Mouse (Mus musculus) hindbrain, postnatal 0 days (tissue): ENCODE results near the gene Btbd9. TPM values are rescaled to one million over a fixed set of nuclear protein-coding genes. Genes with fewer than 3 reads are reported as not detected.

Experiments used
- ATAC-seq: fragments of 200-750 bp; cut with Nextera tagmentation; 2 replicates; pipeline ENCODE4 v1.8.0; 2017; ENCODE audit warnings: mild to moderate bottlenecking, moderate TSS enrichment, moderate library complexity
- DNase-seq: peaks from one replicate; pipeline ENCODE4 v3.0.0-alpha.2; 2015; ENCODE audit warnings: low spot score
- H3K27ac ChIP-seq: fragments of 300-500 bp; sonication (generic); 2 replicates; pipeline ENCODE4 v1.5.1; 2014; ENCODE audit warnings: mild to moderate bottlenecking
- H3K27me3 ChIP-seq: fragments of 300-500 bp; sonication (generic); 2 replicates; pipeline ENCODE4 v1.6.1; 2014; ENCODE audit warnings: low read length, mixed read lengths; ENCODE audit not compliant: insufficient read depth
- H3K36me3 ChIP-seq: fragments of 300-500 bp; sonication (generic); 2 replicates; pipeline ENCODE4 v1.6.1; 2014; ENCODE audit warnings: low read length, mixed read lengths; ENCODE audit not compliant: insufficient read depth
- H3K4me1 ChIP-seq: fragments of 300-500 bp; sonication (generic); 2 replicates; pipeline ENCODE4 v1.6.1; 2014; ENCODE audit warnings: antibody characterized with exemption, low read length, mixed read lengths; ENCODE audit not compliant: insufficient read depth
- H3K4me2 ChIP-seq: fragments of 300-500 bp; sonication (generic); 2 replicates; pipeline ENCODE4 v1.6.1; 2014; ENCODE audit warnings: low read depth, mild to moderate bottlenecking, low read length, moderate library complexity, mixed read lengths
- H3K4me3 ChIP-seq: fragments of 300-500 bp; sonication (generic); 2 replicates; pipeline ENCODE4 v1.5.1; 2014; ENCODE audit warnings: low read length
- H3K9ac ChIP-seq: fragments of 300-500 bp; sonication (generic); replicated peaks from 2 replicates; pipeline ENCODE4 v1.6.1; 2014; ENCODE audit warnings: mild to moderate bottlenecking, low read length, moderate library complexity, mixed read lengths
- H3K9me3 ChIP-seq: fragments of 300-500 bp; sonication (generic); 2 replicates; pipeline ENCODE4 v1.6.1; 2016; ENCODE audit warnings: low read length, mixed read lengths
- CTCF ChIP-seq: IDR thresholded peaks from 2 replicates; pipeline ENCODE4 v1.5.1; 2016; ENCODE audit warnings: antibody characterized with exemption, control low read depth, low read depth
- WGBS: fragments of 180-500 bp; shearing (Covaris S2); extraction: QIAGEN DNeasy Blood & Tissue Kit; methylation state at CpG from one replicate; pipeline ENCODE4 v1.1.7; 2014; 5-methylcytosine and 5-hydroxymethylcytosine counted together
- polyA plus RNA-seq: library from polyadenylated mRNA; unstranded; fragments of >200 nt; fragmentation: Nextera tagmentation; extraction: Ambion mirVana; gene quantifications from 2 replicates; pipeline ENCODE4 v1.2.1, GENCODE M21; 2015
- total RNA-seq: library from RNA; depleted of rRNA; stranded (reverse); fragments of >200 nt; gene quantifications from 2 replicates; pipeline ENCODE4 v1.2.3, GENCODE M21; 2014

Gene Btbd9
- total and polyA plus RNA-seq, 2 experiments from 2014 or later = 67.7 to 122 TPM

DNA sequence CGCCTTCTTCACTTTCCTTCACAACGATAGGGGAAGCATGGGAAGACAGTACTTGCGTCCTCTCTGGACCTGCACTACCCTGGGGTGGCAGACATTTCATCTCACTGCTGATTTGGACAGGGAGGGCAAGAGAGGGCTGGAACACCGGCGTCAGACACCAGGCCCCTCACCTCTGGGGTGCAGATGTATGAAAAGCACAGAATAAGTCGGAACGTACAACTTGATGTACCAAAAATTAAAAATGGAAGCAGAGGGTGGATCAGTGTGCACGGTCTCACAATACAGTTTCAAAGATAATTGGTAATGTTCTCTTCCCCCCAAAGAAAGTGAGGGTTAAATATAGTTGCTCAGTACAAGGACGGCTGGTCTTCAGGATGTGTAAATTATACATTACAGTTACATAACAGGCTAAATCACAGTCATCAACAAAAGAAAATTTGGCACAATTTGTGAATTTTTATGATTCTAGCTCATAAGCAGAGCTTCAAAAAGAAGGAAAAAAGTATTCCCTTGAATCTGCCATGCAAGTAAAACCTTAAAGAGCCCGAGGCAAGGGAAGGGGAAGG, 106.7 kb downstream of the Btbd9 start:
- ATAC-seq = no peak
- Histone ChIP-seq H3K4me3 (no peak overlapping the region), H3K9ac (no peak overlapping the region), H3K36me3 (no peaks in the 10 kb centered on the region), H3K4me2 (no peak overlapping the region), H3K9me3 (no peaks in the 10 kb centered on the region), H3K27me3 (no peaks in the 10 kb centered on the region), H3K4me1 (peaks cover 19% of the 10 kb centered on the region), H3K27ac (no peak overlapping the region)
- no peak for DNase-seq
- 80% methylated on average over 10 of the region's 10 CpGs for WGBS
- TF ChIP-seq CTCF = no peak

DNA sequence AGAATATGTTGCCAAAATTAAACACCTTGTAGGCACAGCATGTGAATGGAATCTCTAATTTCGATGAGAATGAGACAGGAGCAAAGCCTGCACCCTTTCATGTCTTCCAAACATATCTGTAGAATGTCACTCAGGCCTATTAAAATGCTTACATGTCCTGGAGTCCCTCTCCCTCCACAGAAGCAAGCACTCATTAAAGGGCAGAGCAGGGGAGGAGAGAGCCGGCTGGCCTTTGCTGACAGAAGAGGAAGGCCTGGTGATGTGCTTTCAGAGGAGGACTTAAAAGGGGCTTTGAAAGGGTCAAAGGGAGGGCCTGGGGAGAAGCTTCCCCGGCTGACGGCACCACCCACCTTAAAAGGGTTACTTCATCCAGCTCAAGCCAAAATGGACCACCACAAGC, 107.9 kb downstream of the Btbd9 start:
- no peak for TF ChIP-seq CTCF
- no peak for DNase-seq

DNA sequence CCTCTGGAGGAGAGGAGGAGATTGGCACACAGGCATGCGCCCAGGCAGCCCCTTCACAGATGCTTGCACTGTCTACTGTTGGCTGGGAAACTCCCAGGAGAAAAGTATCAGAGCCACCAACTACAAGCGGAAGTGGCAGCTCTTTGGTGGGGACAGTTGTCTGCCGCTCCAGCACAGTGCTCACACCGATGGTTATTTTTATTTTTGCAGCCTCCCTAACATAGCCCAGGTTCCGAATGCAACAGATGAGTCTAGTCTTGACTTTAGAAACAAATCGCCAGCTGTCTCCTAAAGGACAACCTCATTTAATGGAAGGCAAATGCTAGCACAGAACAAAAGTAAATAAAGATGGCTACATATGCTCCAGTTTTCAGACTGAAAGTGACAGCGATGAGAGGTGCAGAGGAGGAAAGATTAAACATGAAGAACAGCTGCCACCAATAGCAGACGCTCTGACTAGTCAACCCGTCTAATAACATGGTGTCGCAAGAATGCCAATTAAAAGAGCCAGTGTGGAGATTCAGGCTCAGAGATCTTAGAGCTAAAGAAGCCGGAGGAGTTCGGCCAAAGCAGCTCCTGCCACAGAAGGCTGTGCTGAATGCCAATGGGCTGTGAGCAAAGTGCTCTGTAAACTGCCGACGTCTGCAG, 108.6 kb downstream of the Btbd9 start:
- H3K27me3 ChIP-seq = no peaks in the 10 kb centered on the region
- H3K27ac ChIP-seq = peak overlapping the region; percentile 66; the same call in 1 of the 2 replicates
- peak overlapping the region; percentile 37 for H3K4me2 ChIP-seq
- TF ChIP-seq CTCF = no peak
- DNase-seq = peak; percentile 71
- H3K36me3 ChIP-seq = no peaks in the 10 kb centered on the region
- H3K4me1 ChIP-seq = peaks cover 19% of the 10 kb centered on the region
- H3K4me3 ChIP-seq = no peak overlapping the region
- H3K9ac ChIP-seq = no peak overlapping the region
- 24% methylated on average over 14 of the region's 14 CpGs for WGBS
- ATAC-seq = peak; percentile 45; the same call in 1 of the 2 replicates
- no peaks in the 10 kb centered on the region for H3K9me3 ChIP-seq

More for the DNA sequence above, 107.9 kb downstream of the Btbd9 start:
- H3K27me3 ChIP-seq = no peaks in the 10 kb centered on the region
- H3K9ac ChIP-seq = no peak overlapping the region
- no peak overlapping the region for H3K4me3 ChIP-seq
- H3K9me3 ChIP-seq = no peaks in the 10 kb centered on the region
- no peaks in the 10 kb centered on the region for H3K36me3 ChIP-seq
- peak overlapping the region; percentile 23 for H3K27ac ChIP-seq
- WGBS = 14% methylated on average over 4 of the region's 4 CpGs
- no peak overlapping the region for H3K4me2 ChIP-seq
- H3K4me1 ChIP-seq = peaks cover 19% of the 10 kb centered on the region
- no peak for ATAC-seq

DNA sequence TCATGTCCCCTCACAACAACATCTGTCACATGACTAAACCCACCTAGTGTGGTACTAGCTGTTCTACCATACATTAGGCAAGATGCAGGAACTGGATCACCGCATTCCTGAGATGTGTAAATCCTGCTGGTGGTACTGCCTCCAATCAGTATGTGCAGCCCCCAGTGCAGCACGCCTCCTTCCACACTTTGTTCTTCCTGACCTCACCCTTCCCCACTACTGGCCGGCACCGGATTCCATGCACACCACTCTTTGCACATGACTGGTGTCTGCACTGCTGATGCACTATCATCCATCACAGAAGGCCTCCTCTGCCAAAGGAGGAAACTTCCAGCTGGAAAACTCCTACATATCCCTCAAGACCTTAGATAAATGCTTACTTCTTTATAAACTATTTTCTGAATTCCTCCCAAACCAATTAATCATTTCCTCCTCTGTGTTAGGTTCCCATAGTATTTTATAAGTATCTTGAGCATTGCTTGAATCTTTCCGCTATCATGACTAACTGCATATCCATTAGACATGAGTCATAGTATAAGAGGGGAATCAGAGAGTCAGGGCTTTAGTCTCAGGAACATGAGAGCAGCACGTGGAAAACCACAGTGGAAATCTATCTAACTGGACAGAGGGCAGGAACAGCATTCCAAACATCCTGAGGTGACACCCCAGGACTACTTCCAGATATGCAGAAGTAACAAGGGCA, 111.1 kb downstream of the Btbd9 start:
- TF ChIP-seq CTCF = no peak

DNA sequence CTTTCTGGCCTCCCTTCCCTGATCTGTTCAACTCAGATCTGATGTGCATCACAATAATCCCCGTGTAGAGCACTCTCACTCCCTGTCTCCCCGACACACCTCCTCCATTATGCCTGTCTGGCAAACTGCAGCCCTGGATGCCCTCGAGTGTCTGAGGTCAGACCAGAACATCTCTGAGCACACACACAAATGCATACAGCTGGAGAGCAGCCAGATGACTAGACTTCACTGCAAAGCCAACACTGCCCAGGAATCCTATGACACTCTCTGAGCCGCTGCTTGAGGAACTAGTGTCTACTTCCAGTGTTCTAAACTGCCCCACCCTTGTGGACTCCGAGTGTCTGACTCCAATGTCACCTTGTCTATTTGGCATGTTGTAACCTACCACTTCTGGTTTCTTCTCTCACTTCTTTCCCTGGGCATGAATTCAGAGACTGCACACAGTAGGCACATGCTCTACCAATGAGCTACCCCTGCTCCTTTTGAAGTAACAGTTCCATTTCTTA, 112.0 kb downstream of the Btbd9 start:
- Histone ChIP-seq H3K36me3 (no peaks in the 10 kb centered on the region), H3K4me3 (no peak overlapping the region), H3K27me3 (no peaks in the 10 kb centered on the region), H3K9me3 (no peaks in the 10 kb centered on the region), H3K4me2 (no peak overlapping the region), H3K4me1 (peaks cover 17% of the 10 kb centered on the region), H3K9ac (no peak overlapping the region), H3K27ac (no peak overlapping the region)
- no peak for DNase-seq
- ATAC-seq = no peak
- TF ChIP-seq CTCF = no peak
- 47% methylated on average over 5 of the region's 5 CpGs for WGBS

More for the DNA sequence above, 111.1 kb downstream of the Btbd9 start:
- ATAC-seq (no peak), DNase-seq (no peak)
- 89% methylated on average over 6 of the region's 6 CpGs for WGBS
- Histone ChIP-seq H3K4me3 (no peak overlapping the region), H3K9ac (no peak overlapping the region), H3K36me3 (no peaks in the 10 kb centered on the region), H3K4me1 (peaks cover 18% of the 10 kb centered on the region), H3K4me2 (no peak overlapping the region), H3K9me3 (no peaks in the 10 kb centered on the region), H3K27ac (no peak overlapping the region), H3K27me3 (no peaks in the 10 kb centered on the region)

DNA sequence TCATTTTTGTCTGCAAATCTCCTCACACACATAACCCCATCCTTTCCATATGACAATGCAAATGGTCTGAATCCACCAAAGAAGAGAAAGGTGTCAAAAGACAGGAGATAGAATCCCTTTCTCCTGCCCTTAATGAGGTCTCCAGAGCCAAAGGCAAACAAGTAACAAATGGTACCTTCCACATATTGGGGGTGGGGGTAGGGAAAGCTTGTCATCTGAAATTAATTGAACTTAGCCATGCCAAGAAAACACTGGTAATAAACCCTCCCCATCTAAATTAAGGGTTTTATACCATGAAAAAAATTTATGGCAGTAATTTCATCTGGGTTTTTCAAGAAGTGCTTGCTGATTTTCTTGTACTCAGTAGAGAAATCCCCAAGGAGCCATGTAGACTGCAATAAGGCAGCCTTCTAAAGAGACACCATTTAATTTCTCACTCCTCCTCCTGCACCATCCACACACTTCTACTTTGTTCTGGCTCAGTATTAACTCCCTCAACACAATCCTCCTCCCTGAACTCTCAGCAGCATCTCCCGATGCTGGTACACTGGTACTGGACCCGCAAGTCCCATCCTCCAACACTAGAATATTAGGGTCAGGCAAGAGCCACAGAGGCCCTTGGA, 115.5 kb downstream of the Btbd9 start:
- H3K27ac ChIP-seq = no peak overlapping the region
- 66% methylated on average over 2 of the region's 2 CpGs for WGBS
- DNase-seq (peak; percentile 42), ATAC-seq (no peak)
- no peak overlapping the region for H3K4me3 ChIP-seq
- peaks cover 11% of the 10 kb centered on the region for H3K4me1 ChIP-seq
- H3K36me3 ChIP-seq = no peaks in the 10 kb centered on the region
- no peaks in the 10 kb centered on the region for H3K9me3 ChIP-seq
- no peaks in the 10 kb centered on the region for H3K27me3 ChIP-seq
- no peak overlapping the region for H3K9ac ChIP-seq
- TF ChIP-seq CTCF = no peak
- no peak overlapping the region for H3K4me2 ChIP-seq
